Mouse (Mus musculus): ENCODE measurements around the gene Ugt1a1.
"Not testable (repeated sequence)": the region's sequence is repeated elsewhere in the genome, so short reads cannot be mapped to it uniquely, and the experiment has no call there.

Ugt1a1 gene

DNA sequence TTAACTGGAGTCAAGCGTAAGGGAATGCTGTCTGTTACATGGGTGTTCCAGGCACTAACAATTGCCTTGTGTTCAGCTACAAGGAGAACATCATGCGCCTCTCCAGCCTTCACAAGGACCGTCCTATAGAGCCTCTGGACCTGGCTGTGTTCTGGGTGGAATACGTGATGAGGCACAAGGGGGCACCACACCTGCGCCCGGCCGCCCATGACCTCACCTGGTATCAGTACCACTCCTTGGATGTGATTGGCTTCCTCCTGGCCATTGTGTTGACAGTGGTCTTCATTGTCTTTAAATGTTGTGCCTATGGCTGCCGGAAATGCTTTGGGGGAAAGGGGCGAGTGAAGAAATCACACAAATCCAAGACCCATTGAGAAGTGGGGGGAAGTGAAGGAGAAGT, 6.3 kb downstream of the Ugt1a1 start:
- peak in 1 of 2 experiments; percentile 11 for DNase-seq (ENCODE audit: low read depth in 1 of 2, low spot score in 2 of 2)

DNA sequence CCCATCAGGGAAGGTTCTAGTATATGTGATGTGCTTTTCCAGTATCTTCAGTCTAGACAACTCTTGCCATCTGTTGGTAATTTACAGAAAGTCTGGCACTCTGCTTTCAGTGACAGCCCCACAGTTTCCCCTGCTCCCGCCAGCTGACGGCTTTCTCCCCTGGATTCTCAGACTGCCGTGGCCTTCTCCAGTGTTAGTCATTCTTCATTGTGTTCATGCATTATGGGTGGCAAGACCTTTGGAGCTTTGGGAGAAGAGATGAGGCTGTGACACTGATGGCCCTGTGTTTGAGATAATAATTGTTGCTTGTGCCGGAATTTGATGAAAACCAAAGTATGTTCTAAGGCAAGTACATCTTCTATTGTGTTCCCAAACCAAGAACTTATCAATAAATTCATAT, 6.8 kb downstream of the Ugt1a1 start:
- no peak for DNase-seq (ENCODE audit: low read depth in 1 of 2, low spot score in 2 of 2)

DNA sequence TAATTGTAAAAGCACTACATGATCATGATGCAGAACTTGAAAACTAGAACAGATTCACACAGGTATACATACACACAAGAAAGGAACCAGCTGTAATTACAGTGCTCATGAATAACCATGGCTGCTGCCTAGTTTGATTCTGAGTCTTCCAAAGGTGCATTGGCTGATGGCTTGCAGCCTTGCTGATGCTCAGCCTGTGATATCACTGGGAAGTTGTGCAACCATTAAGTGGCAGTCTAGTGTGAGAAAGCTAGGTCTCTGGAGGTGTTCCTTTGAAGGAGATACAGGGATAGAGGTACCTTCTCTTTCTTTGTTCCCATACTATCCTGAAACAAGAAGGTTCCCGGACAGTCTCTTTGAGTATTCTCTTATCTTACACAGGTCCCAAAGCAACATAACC, 7.3 kb downstream of the Ugt1a1 start:
- DNase-seq (ENCODE audit: low read depth in 1 of 2, low spot score in 2 of 2): no peak

DNA sequence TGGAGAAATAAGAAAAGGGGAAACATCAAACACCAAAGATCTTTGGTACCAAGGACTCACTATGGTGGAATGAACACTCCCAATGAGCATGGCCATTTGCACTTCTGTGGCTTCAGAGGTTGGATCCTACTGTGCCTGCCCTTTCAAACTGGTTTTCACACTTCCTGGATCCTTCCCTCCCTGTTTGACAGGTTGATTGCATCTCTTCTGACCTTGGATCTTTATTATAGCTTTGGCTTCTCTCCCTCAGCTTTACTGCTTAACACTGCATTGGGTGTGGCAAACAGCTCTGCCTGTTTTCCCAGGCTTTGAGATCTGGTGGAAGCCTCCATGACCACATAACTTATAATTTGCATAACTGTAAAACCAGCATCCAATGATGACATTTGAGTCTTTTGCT, 8.6 kb downstream of the Ugt1a1 start:
- no peak for DNase-seq (ENCODE audit: low read depth in 1 of 2, low spot score in 2 of 2)

DNA sequence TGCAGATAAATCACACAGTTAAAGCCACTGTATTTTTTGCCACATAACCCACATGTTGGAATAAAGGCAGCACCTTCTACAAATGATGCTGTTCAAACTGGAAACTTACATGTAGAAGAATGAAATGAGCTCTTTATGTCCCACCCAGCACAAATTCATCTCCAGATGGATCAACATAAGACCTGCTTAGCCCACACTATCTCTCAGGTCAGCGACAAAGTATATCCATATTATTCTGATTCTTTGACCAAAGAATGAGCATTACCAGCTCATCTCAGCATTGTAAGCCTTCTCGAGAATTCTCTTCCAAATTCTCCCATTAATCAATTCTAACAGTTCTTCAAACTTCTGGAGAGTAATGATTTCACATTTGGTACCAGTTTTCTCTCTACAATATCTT, 10.5 kb downstream of the Ugt1a1 start:
- DNase-seq (ENCODE audit: low read depth in 1 of 2, low spot score in 2 of 2): no peak

DNA sequence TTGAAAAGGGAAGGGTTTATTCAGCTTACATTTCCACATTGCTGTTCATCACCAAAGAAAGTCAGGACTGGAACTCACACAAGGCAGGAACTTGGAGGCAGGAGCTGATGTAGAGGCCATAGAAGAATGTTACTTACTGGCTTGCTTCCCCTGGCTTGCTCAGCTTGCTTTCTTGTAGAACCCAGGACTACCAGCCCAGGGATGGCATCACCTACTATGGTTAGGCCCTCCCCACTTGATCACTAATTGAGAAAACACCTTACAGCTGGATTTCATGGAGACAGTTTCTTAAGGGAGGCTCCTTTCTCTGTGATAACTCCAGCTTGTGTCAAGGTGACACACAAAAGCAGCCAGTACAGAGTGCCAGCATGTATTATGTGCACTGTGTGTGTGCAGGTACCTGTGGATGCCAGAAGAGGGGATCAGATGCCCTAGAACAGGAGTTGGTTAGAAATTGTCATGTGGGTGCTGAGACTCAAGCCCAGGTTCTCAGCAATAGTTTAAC, 11.3 kb downstream of the Ugt1a1 start:
- peak in 1 of 2 experiments; percentile 16 for DNase-seq (ENCODE audit: low read depth in 1 of 2, low spot score in 2 of 2)

DNA sequence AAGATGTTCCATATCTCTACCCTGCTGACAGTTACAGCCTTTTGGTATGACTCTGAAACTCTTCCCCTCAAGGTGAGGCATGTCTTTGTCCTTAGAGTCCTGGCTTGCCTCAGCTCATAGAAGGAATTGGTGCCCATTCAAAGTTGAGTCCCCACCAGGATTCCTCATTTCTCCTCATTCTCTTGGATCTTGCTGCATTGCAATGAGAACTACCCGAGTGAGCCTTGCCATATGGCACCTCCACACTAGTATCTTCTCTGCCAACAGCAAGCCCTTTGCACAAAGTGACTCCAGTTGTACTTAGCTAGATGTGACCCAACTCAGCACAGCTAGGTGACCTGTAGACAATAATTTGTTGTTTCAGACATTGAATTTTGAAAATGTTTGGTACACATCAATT, 11.8 kb downstream of the Ugt1a1 start:
- DNase-seq (ENCODE audit: low read depth in 1 of 2, low spot score in 2 of 2): peak in 1 of 2 experiments; percentile 22

DNA sequence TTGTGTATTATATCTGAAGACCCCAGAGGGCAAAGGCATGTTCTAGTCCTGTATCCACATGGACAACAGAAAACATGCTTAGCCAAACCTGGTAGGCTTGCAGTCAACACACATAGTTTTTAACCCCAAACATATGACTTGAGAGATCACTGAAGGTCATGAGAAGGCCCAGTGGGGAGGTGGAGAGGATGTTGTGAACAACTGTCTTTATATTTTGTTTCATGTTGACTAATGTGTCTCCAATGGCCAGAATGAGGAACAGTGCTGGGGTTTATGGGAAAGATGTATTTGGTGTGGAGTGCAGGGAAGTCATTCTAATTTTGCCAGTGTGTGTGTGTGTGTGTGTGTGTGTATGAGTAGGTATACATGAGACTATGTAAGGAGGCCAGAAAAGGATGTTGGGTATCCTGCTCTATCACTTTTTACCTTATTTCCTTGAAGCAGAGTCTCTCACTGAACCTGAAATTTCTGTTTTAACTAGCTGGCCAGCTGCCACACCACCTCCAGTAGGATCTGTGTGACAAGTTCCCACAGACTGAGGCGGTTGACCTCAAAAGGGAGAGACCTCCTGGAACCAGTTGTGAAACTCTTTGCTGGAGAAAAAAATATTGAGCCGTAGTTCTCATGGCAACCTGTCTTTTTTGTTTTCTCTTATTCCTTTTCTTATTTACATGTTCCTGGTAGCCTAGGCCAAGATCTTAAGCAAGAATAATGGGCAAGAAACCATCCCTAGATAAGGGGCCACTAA, 12.4 kb downstream of the Ugt1a1 start:
- no peak for DNase-seq (ENCODE audit: low read depth in 1 of 2, low spot score in 2 of 2)

DNA sequence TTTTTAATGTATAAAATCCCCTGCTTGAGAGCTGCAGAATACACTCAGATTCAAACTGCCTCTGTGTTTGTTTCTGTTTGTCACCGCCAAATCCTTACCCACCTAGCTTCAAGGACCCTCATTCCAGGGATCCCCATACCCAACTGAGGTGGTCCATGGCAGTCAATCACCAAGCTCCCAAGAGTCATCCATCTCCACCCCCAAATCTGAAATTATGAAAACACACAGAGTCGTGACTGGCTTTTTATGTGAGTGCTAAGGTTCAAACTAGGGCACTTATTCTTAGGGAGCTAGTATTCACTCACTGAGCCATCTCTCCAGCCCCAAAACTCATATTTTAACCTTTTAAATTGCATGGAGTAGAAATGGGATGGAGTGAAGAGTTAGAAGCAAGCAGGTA, 13.5 kb downstream of the Ugt1a1 start:
- DNase-seq (ENCODE audit: low read depth in 1 of 2, low spot score in 2 of 2): not testable (repeated sequence)

DNA sequence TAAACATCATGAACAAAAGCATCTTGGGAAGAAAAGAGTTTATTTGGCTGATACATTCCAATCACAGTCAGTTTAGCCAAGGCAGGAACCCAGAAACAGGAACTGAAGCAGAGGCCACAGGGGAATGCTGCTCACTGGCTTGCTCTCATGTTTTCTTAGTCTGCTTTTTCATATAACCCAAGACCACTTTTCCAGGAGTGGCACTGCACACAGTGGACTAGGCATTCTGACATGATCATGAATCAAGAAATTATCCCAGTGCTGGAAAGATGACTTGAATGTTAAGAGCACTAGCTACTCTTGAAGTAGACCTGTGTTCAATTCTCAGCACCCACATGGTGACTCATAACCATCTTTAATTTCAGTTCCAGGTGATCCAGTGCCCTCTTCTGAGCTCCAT, 14.0 kb downstream of the Ugt1a1 start:
- DNase-seq (ENCODE audit: low read depth in 1 of 2, low spot score in 2 of 2): no peak

DNA sequence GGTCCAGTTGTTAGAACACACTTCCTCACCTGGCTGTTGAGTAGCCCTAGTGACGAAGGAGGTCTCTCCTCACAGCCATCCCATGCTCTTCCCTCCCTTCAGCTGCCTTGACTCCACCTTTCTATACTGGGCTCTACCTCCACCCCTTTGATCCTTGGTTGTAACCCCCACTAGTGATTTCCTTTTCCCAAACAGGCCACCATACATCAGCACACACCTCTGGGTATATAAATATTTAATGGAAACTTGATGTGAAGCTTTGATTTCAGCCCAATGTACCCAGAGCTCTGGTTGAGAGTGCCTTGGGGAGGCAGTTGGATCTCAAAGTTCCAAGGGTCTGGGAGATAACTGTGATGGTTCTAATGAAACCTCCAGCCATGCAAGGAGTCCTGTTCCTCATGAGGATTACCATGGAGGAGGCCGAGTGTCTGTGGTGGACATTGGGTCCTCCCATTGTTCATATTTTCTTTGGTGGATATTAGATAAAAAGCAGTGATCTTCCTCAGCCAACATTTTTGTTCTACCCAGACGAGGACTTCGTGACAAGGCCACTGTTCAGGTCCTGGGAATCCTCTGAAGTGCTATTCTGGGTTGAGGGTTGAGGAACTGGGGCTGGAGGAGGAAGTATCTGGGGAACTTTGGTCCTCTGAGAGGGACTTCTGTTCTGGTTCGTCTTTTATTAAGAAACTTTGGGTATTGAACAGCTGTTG, 15.1 kb downstream of the Ugt1a1 start, which contains the start of gene Mroh2a:
TSS of gene Mroh2a (plus strand) at position 317 of the 710 bp plus-strand sequence.
- DNase-seq (ENCODE audit: low read depth in 1 of 2, low spot score in 2 of 2): peak in 1 of 2 experiments; percentile 38

DNA sequence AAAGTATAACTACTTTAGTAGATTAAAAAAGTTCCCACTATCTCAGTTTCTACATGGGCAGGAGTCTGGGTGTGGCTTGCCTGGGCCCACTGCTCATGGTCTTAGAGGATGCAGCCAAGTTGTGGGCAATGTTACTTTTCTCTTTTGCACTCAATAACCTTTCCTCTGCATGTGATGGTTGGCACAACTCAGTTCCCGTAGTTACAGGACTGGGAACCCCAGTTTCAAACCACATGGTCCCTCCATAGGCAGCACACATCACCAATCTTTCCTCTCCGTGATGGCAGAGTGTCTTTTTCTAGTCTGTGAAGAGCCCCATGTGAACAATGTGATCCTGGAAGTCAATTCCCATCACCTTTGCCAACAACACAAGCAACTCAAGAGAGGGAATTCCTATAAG, 15.7 kb downstream of the Ugt1a1 start:
- peak in 1 of 2 experiments; percentile 16 for DNase-seq (ENCODE audit: low read depth in 1 of 2, low spot score in 2 of 2)

DNA sequence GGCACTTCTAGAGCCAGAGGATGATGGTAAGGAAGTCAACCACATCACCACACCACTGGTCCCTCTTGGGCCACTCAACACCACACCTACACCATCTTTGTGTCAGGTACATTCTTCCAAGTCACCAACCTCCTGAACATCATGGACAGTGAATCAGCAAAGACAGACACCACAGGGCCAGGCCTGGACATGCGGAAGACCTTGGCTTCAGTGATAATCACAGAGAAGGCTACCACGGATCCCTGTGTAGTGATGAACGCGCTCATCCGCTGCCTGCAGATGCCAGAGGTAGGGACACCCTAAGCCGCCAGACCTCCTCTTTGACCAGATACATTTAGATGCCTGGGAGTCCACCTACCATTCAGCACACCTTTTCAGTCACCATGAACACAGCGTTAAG, 16.4 kb downstream of the Ugt1a1 start:
- peak in 1 of 2 experiments; percentile 18 for DNase-seq (ENCODE audit: low read depth in 1 of 2, low spot score in 2 of 2)

DNA sequence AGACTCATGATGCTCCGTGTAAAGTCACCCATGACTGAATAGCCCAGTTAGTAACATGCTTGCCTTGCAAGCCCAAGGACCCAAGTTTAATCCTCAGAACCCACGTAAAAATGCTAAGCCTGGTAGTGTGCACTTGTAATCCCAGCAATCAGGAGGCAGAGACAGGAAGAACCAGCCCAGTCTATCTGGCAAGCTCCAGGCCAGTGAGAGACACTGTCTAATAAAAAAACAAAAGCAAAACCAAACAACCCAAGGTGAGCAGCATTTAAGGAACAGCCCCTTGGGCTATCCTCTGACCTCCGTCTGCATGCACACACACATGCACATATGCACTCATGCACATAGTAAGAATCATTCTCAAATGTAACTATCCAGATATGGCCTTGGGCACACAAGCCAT, 17.8 kb downstream of the Ugt1a1 start:
- DNase-seq (ENCODE audit: low read depth in 1 of 2, low spot score in 2 of 2): no peak

DNA sequence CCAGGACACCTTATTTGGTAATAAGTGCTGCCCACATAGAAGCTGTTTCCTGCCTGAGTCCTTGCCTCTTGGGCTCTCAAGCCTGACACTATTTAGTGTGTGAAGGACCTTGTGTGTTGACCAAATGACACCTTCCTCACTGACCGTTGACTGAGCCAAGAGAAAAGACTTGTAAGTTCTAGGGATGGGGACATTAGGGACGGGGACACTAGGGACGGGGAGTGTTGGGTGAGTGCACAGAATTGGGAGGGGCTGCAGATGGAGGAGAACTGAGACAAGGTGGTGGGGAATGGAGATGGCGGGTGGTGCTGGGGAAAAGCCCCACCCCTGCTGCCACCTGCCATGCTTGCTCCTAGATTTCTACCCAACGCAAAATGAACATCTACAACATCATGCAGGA, 18.2 kb downstream of the Ugt1a1 start:
- DNase-seq (ENCODE audit: low read depth in 1 of 2, low spot score in 2 of 2): no peak

DNA sequence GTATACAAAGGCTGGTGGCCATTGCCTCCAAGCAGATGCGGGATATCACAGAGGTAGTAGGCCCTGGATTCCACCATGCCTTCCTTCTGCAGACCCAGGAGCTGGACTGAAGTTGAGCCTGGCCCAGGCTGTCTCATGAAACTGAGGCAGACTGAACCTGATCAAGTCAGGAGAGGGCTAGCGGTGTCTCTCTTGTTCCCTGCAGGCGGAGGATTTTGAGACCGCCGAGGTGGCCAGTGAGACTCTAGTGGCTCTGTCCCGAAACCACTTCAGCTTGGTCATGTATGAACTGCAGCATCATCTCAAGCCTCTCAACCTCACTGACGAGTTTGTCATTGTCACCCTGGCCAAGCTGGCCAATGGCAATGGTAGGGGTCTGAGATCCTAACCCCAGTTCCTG, 18.7 kb downstream of the Ugt1a1 start:
- no peak for DNase-seq (ENCODE audit: low read depth in 1 of 2, low spot score in 2 of 2)

DNA sequence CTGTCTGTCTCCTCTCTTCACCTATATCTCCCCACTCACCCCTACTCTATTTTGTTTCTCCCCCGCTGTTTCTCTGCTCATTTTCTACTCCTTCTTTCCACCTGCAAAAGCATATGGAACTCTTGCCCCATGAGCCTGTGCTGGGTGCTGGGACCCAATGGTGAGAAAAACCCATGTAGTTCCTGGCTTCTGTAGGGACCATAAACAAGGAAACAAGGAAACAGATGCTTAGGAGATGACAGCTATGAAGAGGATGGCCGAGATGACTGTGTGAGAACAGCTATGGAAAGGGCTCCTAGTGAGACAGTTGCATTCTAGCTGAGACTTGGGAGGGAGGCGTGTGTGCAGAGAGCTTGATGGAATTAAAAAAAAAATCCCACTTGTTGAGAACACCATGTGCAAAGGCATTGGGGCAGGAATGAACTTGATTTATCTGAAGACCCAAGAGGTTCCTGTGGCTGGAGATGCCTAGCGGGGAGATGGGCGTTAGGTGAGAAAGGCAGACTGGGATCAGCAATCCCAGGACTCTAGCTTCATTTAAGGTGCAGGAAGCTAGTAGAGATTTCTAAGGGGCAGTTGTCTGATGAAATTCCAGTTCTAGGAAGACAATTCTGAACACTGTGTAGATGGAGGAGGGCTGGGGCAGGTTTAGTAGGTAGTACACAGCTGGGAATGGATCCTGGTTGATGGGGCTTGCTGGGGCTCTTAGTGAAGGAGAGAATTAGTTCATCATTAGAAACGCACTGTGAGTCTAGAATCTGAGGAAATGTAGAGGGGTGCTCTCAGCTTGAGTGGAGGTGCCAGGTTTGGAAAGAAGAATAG, 19.4 kb downstream of the Ugt1a1 start:
- no peak for DNase-seq (ENCODE audit: low read depth in 1 of 2, low spot score in 2 of 2)

DNA sequence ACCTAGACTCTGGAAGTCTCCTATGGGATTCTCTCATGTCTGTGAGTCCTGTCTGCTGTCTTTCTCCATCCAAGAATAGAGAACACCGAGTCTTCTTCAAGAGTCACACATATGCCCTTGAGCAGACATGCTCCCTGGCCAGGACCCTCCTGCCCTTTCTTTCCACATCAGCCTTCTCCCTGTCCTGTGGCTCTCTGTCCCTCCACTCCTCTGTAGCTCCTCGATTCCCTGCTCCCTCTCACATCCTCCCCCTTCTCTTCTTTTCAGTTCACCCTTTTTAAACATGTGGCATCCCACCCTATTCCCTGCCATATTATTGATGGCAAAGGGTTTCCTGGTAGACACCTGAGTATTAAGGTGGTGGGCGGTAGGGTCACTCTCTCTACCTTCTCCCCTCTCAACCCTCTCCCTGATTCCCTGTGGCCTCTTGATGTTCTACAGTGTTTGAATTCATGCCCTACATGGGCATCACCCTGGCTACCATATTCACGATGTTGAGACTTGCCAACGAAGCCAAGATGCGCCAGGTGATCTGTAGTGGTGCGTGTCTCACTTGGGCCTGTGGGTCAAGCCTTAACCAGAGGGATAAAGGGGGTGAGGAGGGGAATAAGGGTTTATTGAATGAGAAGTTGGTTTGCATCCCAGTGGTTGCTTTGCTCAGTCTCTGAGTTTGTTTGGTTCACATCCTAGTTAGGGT, 20.2 kb downstream of the Ugt1a1 start:
- DNase-seq (ENCODE audit: low read depth in 1 of 2, low spot score in 2 of 2): no peak

DNA sequence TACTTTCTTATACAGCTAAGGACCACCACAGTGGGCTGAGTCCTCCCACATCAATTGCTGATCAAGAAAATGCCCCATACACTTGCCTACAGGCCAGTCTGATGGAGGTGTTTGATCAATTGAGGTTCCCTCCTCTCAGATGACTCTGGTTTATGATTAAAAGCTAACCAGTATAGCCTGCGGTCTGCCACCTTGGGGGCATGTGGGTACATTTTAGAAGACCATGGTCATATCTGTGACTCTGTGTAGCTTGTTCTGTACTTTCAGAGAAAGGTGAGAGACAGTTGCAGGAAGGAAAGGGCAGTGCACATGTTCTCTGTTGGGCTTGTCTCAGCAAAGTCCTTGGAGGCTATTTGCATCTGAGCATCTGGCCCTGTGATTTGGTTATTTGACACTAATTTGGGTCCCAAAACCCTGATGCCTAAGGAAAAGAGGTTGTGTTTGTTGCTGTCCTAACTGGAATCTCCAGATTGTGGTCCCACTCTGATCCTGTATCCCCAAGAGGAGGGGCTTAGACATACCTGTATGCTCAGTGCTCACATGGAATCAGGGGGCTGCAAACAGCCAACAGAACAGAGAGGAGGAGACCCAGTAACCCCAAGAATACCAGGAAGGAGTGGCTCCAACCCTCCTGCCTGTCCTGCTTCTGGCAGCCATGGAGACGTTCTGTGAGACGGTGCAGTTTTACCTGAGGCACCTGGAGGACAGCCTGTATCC, 21.1 kb downstream of the Ugt1a1 start:
- DNase-seq (ENCODE audit: low read depth in 1 of 2, low spot score in 2 of 2): no peak

Measured in monocyte, adult 2 months (primary cell).